Mouse (Mus musculus) liver, adult 2 months (tissue): ENCODE results near the gene Ubash3a.

Experiments
- CTCF ChIP-seq: fragments of 200-500 bp; IDR thresholded peaks from 2 replicates; pipeline ENCODE4 v1.5.1; 2011; ENCODE audit warnings: low read depth, low read length, control low read depth
- POLR2A ChIP-seq: fragments of 200-500 bp; IDR thresholded peaks from 2 replicates; pipeline ENCODE4 v1.6.1; 2011; ENCODE audit warnings: low read length, control low read depth; ENCODE audit not compliant: insufficient read depth; ENCODE audit errors: extremely low read depth

DNA sequence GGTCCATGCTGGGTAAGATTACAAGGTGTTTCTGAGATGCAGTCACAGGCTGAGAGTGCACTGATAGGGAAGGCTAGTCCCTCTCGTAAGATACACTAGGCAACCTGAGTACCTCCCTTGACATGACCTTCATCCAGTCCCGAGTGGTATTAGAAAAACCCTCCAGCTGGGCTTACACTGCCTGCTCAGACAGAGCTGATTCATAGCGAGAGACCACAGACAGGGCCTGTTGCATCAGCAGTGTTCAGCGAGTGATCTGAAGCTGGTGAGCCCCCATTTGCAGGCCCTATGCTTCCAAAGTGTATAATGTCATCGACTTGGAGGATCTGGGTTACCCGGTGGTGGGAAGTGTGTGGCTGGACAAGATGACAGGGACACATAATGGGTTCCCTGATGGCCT lies 42.5 kb upstream of the Ubash3a start, which contains the start of gene Tff1:
- TF ChIP-seq POLR2A (no peak), CTCF (no peak)
